Mouse (Mus musculus): ENCODE measurements around the gene Cd300a. TPM values are rescaled to one million over a fixed set of nuclear protein-coding genes. Genes with fewer than 3 reads are reported as not detected.
A peak's percentile ranks its signal among the peaks of the same experiment; 100 is the strongest.

Gene Cd300a
- polyA plus RNA-seq, 1 experiment from 2014 or later = 0.82 TPM

DNA sequence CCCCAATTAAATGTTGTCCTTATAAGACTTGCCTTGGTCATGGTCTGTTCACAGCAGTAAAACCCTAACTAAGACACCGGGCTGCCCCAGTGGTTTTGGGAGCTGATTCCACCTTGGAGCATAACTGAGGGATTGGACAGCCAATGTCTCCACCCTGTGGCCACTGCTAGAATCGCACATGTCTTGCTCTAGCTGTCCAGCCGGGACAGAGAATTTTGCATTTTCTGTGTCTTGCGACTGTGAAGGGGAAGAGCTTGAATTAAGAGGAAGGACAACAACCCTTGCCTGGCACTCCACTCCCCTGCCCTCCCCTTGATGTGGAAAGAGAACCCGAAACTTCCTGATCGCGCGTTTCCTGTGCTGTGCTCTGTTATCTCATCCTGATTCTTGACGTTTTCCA is 23.0 kb downstream of the Cd300a start:
- H3K27me3 ChIP-seq = no peaks in the 10 kb centered on the region
- H3K27ac ChIP-seq = no peak overlapping the region
- H3K36me3 ChIP-seq = no peaks in the 10 kb centered on the region
- no peak overlapping the region for H3K9ac ChIP-seq
- H3K4me3 ChIP-seq = no peak overlapping the region
- ATAC-seq (replicated peaks; ENCODE audit: insufficient number of reproducible peaks, insufficient read depth, low FRiP score, low read depth) = 0 out of 2 replicates have a peak, but pooled peaks have one; percentile 18
- H3K4me2 ChIP-seq = no peak overlapping the region
- H3K9me3 ChIP-seq (replicated peaks) = no peaks in the 10 kb centered on the region
- peaks cover 9% of the 10 kb centered on the region; the same call in 1 of the 2 replicates for H3K4me1 ChIP-seq (replicated peaks)
- 7% methylated on average over 9 of the region's 9 CpGs for WGBS

DNA sequence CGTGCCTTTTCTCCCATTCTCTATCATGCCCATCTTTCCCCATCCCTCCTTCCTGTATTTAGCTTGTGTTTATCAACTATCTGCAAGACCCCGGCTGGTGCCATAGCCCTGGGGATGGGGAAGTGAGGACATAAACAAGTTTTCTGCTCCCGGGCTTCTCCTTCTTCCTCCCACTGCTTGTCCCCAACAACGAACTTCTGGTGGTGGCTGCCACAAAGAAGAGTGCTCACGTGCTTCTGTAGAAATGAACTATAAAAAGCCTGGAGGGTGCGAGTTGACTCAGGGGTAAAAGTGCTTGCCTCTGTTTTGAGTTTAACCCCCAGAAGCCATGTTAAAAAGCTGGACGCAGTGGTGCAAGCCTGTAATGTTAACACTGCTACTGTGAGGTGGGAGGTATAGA is 25.1 kb downstream of the Cd300a start:
- H3K27me3 ChIP-seq = no peaks in the 10 kb centered on the region
- no peak overlapping the region for H3K27ac ChIP-seq
- no peak overlapping the region for H3K4me3 ChIP-seq
- no peak overlapping the region for H3K4me2 ChIP-seq
- no peak for ATAC-seq (replicated peaks; ENCODE audit: insufficient number of reproducible peaks, insufficient read depth, low FRiP score, low read depth)
- no peaks in the 10 kb centered on the region for H3K9me3 ChIP-seq (replicated peaks)
- WGBS = 19% methylated on average over 7 of the region's 7 CpGs
- no peak overlapping the region for H3K9ac ChIP-seq
- H3K36me3 ChIP-seq = no peaks in the 10 kb centered on the region
- peaks cover 9% of the 10 kb centered on the region; the same call in 1 of the 2 replicates for H3K4me1 ChIP-seq (replicated peaks)

DNA sequence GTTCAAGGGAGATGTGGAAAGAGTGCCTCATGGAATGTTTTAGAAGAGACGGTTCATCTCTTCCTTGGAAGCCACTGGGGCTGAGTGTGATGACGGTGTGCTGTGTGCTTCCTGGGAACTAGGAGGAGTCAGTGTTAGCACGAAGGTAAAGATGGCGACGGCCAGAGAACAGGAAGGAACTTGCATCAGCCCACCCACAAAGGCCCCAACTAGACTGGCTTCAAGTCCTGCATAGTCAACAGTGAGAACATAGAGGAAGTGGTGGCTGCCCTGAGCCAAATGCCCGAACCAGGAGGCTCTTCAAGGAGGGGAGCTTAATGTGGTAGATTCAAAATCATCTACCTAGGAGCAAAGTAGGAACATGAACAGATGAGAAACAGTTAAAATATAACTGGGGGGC is 27.3 kb downstream of the Cd300a start:
- WGBS = 64% methylated on average over 6 of the region's 6 CpGs
- H3K4me3 ChIP-seq = no peak overlapping the region
- no peak overlapping the region for H3K27ac ChIP-seq
- no peak for ATAC-seq (replicated peaks; ENCODE audit: insufficient number of reproducible peaks, insufficient read depth, low FRiP score, low read depth)
- no peak overlapping the region for H3K4me2 ChIP-seq
- no peaks in the 10 kb centered on the region for H3K9me3 ChIP-seq (replicated peaks)
- peaks cover 9% of the 10 kb centered on the region; the same call in 1 of the 2 replicates for H3K4me1 ChIP-seq (replicated peaks)
- no peak overlapping the region for H3K9ac ChIP-seq
- no peaks in the 10 kb centered on the region for H3K27me3 ChIP-seq
- H3K36me3 ChIP-seq = no peaks in the 10 kb centered on the region

DNA sequence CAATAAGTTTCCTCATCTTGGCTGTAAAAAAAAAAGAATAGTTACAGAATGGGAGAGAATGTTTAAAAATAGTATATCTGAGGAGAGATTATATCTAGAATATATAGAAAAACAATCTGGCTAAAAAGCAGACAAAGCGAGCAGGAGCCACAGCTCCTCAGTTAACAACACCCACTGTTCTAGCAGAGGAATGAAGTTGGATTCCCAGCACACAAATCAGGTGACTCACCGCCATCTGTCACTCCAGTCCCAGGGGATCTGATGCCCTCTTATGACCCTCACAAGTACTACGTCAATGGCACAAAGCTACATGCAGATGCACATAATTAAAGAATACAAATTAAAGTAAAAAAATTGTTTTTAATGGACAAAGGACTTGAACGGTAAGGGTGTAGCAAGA is 32.6 kb downstream of the Cd300a start:
- WGBS = 75% methylated on average over 4 of the region's 4 CpGs
- Histone ChIP-seq H3K4me1 (replicated peaks) (no peaks in the 10 kb centered on the region), H3K9ac (no peak overlapping the region), H3K27ac (no peak overlapping the region), H3K36me3 (no peaks in the 10 kb centered on the region), H3K27me3 (no peaks in the 10 kb centered on the region), H3K4me3 (no peak overlapping the region), H3K9me3 (replicated peaks) (no peaks in the 10 kb centered on the region), H3K4me2 (no peak overlapping the region)
- no peak for ATAC-seq (replicated peaks; ENCODE audit: insufficient number of reproducible peaks, insufficient read depth, low FRiP score, low read depth)

DNA sequence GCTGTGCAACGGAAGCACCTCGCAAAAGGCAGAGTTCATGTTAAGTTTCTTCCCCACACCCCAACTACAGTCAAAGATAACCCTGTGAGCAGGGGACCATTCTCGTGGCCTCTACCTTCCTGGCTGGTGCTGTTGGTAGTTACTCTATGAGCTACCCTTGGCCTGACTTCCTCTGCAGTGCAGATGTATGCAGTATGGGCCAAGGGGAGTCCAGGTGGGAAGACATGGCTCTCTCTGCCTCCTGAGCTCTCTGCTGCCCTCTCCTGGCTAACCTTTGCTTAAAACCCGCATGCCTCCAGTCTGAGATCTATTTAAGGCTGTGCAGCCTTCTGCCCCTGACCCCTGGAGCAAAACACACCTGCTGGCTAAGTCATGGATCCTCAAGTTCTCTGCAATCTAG is 34.1 kb downstream of the Cd300a start:
- 70% methylated on average over 4 of the region's 4 CpGs for WGBS
- H3K4me3 ChIP-seq = no peak overlapping the region
- H3K36me3 ChIP-seq = no peaks in the 10 kb centered on the region
- no peak for ATAC-seq (replicated peaks; ENCODE audit: insufficient number of reproducible peaks, insufficient read depth, low FRiP score, low read depth)
- no peak overlapping the region for H3K27ac ChIP-seq
- H3K4me1 ChIP-seq (replicated peaks) = peaks cover 9% of the 10 kb centered on the region
- no peaks in the 10 kb centered on the region for H3K9me3 ChIP-seq (replicated peaks)
- no peak overlapping the region for H3K9ac ChIP-seq
- H3K27me3 ChIP-seq = no peaks in the 10 kb centered on the region
- no peak overlapping the region for H3K4me2 ChIP-seq

DNA sequence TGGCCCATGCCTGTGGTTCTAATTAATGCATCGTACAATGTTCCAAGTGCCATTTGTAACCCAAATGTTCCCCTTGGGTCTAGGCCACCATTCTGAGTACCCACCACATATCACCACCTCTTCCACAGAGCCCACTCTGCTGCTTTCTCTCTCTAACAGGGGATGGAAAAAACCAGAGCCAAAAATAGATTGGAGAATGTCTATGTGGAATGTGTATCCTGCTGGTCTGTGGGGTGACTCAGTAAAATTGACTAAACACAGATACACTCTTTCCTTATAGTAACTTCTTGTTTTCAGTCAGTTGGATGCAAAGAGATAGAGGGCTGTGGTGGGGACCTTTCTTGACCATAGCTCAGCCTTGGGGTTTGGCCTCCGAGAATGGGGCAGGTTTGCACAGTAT is 39.7 kb downstream of the Cd300a start:
- Histone ChIP-seq H3K27ac (peak overlapping the region; percentile 65; the same call in 1 of the 2 replicates), H3K4me2 (no peak overlapping the region), H3K4me1 (replicated peaks) (peaks cover 18% of the 10 kb centered on the region), H3K36me3 (no peaks in the 10 kb centered on the region), H3K27me3 (no peaks in the 10 kb centered on the region), H3K4me3 (no peak overlapping the region), H3K9ac (no peak overlapping the region), H3K9me3 (replicated peaks) (no peaks in the 10 kb centered on the region)
- ATAC-seq (replicated peaks; ENCODE audit: insufficient number of reproducible peaks, insufficient read depth, low FRiP score, low read depth) = no peak
- 62% methylated on average over 2 of the region's 2 CpGs for WGBS

DNA sequence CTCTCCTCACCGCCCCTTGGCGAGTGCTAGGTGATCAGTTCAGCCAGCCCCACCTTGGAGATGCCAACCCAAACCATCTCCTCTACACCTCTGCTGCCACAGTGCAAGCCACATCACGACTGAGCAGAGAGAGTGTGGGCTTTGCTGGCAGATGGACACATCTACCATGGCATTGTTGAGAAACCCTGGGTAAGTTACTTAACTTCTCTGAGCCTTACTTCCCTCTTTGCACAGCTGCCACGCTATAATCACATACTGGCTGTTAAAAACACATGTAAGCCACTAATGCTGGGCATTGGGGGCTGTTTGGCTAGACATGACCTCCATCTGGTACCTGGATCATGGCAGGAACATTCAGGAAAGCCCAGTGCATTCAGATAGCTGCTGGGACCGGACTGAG is 41.2 kb downstream of the Cd300a start:
- peaks cover 18% of the 10 kb centered on the region for H3K4me1 ChIP-seq (replicated peaks)
- H3K4me2 ChIP-seq = no peak overlapping the region
- no peak overlapping the region for H3K4me3 ChIP-seq
- H3K9me3 ChIP-seq (replicated peaks) = no peaks in the 10 kb centered on the region
- no peak overlapping the region for H3K27ac ChIP-seq
- H3K36me3 ChIP-seq = no peaks in the 10 kb centered on the region
- WGBS = 77% methylated on average over 5 of the region's 5 CpGs
- H3K27me3 ChIP-seq = no peaks in the 10 kb centered on the region
- H3K9ac ChIP-seq = no peak overlapping the region
- ATAC-seq (replicated peaks; ENCODE audit: insufficient number of reproducible peaks, insufficient read depth, low FRiP score, low read depth) = no peak

DNA sequence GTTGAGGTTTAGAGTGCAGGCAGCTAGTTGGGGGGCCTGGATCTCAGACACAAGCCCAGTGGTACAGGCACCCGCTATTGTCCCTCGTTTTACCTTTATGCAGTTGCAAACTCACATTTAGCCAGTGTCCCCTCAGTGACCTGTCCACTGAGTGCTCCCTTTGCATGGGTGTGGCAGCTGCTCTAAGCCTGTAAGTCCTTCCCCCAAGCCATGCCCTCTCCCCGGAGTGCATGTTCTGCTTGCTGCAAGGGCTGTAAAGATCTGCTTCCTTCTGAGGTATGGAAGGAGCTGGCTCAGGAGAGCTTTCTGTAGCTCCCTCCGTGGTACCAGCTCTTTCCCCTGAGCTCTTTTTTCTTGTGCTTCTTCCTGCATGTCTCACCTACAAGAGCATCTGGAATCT is 43.8 kb downstream of the Cd300a start:
- 68% methylated on average over 4 of the region's 4 CpGs for WGBS
- H3K36me3 ChIP-seq = no peaks in the 10 kb centered on the region
- H3K4me3 ChIP-seq = no peak overlapping the region
- H3K9me3 ChIP-seq (replicated peaks) = no peaks in the 10 kb centered on the region
- H3K9ac ChIP-seq = no peak overlapping the region
- no peaks in the 10 kb centered on the region for H3K27me3 ChIP-seq
- no peak overlapping the region for H3K27ac ChIP-seq
- H3K4me1 ChIP-seq (replicated peaks) = peaks cover 12% of the 10 kb centered on the region
- H3K4me2 ChIP-seq = no peak overlapping the region
- no peak for ATAC-seq (replicated peaks; ENCODE audit: insufficient number of reproducible peaks, insufficient read depth, low FRiP score, low read depth)

DNA sequence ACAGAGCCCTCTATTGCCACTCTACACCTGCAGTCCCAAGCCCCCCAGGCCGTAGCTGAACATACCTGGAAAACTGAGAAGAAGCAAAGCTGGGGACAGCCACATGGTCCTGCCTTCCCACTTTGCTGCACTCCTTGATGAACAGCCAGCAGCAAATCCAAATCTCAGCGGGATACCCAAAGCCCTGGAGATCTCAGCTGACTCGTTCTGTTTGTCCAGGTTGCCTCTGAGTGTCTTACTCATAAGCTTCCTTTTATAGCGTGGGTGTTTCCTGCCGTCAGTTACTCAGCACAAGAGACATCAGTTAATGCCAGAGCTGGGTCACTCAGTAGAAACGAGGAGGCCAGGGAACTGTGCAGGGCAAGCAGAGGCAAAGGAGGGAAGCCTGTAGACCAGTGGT is 44.3 kb downstream of the Cd300a start, which contains the start of gene Cd300lb:
Gene Cd300lb, minus strand, starts transcription at position 243 of the 400 bp plus-strand sequence.
- no peak within 1 kb of the TSS for H3K4me3 ChIP-seq
- 25% methylated on average over 6 of the region's 6 CpGs for WGBS
- H3K4me1 ChIP-seq (replicated peaks) = peaks cover 7% of the 10 kb centered on the region
- H3K4me2 ChIP-seq = no peak within 1 kb of the TSS
- H3K9me3 ChIP-seq (replicated peaks) = no peaks in the 10 kb centered on the region
- no peak within 1 kb of the TSS for H3K27ac ChIP-seq
- ATAC-seq (replicated peaks; ENCODE audit: insufficient number of reproducible peaks, insufficient read depth, low FRiP score, low read depth) = no peak
- no peaks in the 10 kb centered on the region for H3K27me3 ChIP-seq
- no peaks in the 10 kb centered on the region for H3K36me3 ChIP-seq
- no peak within 1 kb of the TSS for H3K9ac ChIP-seq

Other genes starting within 250 kb of the Cd300a start
- gene Rpl38, start 221.5 kb upstream of the Cd300a start, polyA plus RNA-seq (2015; fragmentation: Nextera tagmentation; extraction: Ambion mirVana) = 553 and 775 TPM in 2 replicates
- 9.3 and 11.6 TPM in 2 replicates for gene Ttyh2, start 214.6 kb upstream of the Cd300a start, polyA plus RNA-seq (2015; fragmentation: Nextera tagmentation; extraction: Ambion mirVana)
- gene Dnaic2, start 162.6 kb upstream of the Cd300a start, polyA plus RNA-seq (2015; fragmentation: Nextera tagmentation; extraction: Ambion mirVana) = 0.64 and 1.0 TPM in 2 replicates
- 0.16 and 0.33 TPM in 2 replicates for gene Kif19a, start 124.7 kb upstream of the Cd300a start, polyA plus RNA-seq (2015; fragmentation: Nextera tagmentation; extraction: Ambion mirVana)
- 0.08 and 0.46 TPM in 2 replicates for gene Btbd17, start 94.1 kb upstream of the Cd300a start, polyA plus RNA-seq (2015; fragmentation: Nextera tagmentation; extraction: Ambion mirVana)
- gene Gpr142, start 91.1 kb upstream of the Cd300a start, polyA plus RNA-seq (2015; fragmentation: Nextera tagmentation; extraction: Ambion mirVana) = not detected in 2 replicates
- gene Gprc5c, start 38.9 kb upstream of the Cd300a start, polyA plus RNA-seq (2015; fragmentation: Nextera tagmentation; extraction: Ambion mirVana) = 12.4 and 19.8 TPM in 2 replicates
- gene Cd300lb, start 44.3 kb downstream of the Cd300a start, polyA plus RNA-seq (2015; fragmentation: Nextera tagmentation; extraction: Ambion mirVana) = 0.34 and 0.72 TPM in 2 replicates
- gene Cd300c, start 79.1 kb downstream of the Cd300a start, polyA plus RNA-seq (2015; fragmentation: Nextera tagmentation; extraction: Ambion mirVana) = not detected in 2 replicates
- gene Cd300ld, start 99.9 kb downstream of the Cd300a start, polyA plus RNA-seq (2015; fragmentation: Nextera tagmentation; extraction: Ambion mirVana) = 0.21 and 0.61 TPM in 2 replicates
- gene Cd300c2, start 111.8 kb downstream of the Cd300a start, polyA plus RNA-seq (2015; fragmentation: Nextera tagmentation; extraction: Ambion mirVana) = 1.8 and 3.5 TPM in 2 replicates
- not detected in 2 replicates for gene Cd300ld2, start 126.2 kb downstream of the Cd300a start, polyA plus RNA-seq (2015; fragmentation: Nextera tagmentation; extraction: Ambion mirVana)
- gene Cd300ld4, start 137.0 kb downstream of the Cd300a start, polyA plus RNA-seq (2015; fragmentation: Nextera tagmentation; extraction: Ambion mirVana) = not detected in 2 replicates
- not detected in 2 replicates for gene Cd300ld5, start 147.7 kb downstream of the Cd300a start, polyA plus RNA-seq (2015; fragmentation: Nextera tagmentation; extraction: Ambion mirVana)
- not detected in 2 replicates for gene Cd300ld3, start 158.4 kb downstream of the Cd300a start, polyA plus RNA-seq (2015; fragmentation: Nextera tagmentation; extraction: Ambion mirVana)
- not detected in 2 replicates for gene Cd300e, start 172.1 kb downstream of the Cd300a start, polyA plus RNA-seq (2015; fragmentation: Nextera tagmentation; extraction: Ambion mirVana)
- 1.1 and 2.4 TPM in 2 replicates for gene Rab37, start 201.4 kb downstream of the Cd300a start, polyA plus RNA-seq (2015; fragmentation: Nextera tagmentation; extraction: Ambion mirVana)
- gene Cd300lf, start 244.0 kb downstream of the Cd300a start, polyA plus RNA-seq (2015; fragmentation: Nextera tagmentation; extraction: Ambion mirVana) = 0.37 and 1.2 TPM in 2 replicates